Mouse (Mus musculus) common myeloid progenitor, adult 5-6 weeks (primary cell): ENCODE data around the gene Catsperz. TPM values are rescaled to one million over a fixed set of nuclear protein-coding genes. Genes with fewer than 3 reads are reported as not detected.

Experiments
- ATAC-seq: replicated peaks from 2 replicates; pipeline ENCODE4 v1.8.0; 2016; ENCODE audit warnings: low read depth, mild to moderate bottlenecking, moderate TSS enrichment, inconsistent platforms; ENCODE audit not compliant: poor library complexity, severe bottlenecking
- total RNA-seq: library from RNA; stranded (forward); fragments of 200-1000, 187-1606 nt; gene quantifications from 2 replicates; pipeline ENCODE4 v1.2.3, GENCODE M21; 2017

Catsperz gene
- total RNA-seq, 1 experiment from 2014 or later, result not detected

GRCm38 (mm10) chr19:6948186-6948585 is 23.0 kb upstream of the Catsperz start:
- no peak for ATAC-seq

GRCm38 (mm10) chr19:6947742-6948141 is 22.6 kb upstream of the Catsperz start:
- ATAC-seq, result no peak

- no peak for ATAC-seq
Observed at GRCm38 (mm10) chr19:6943709-6944108, 18.5 kb upstream of the Catsperz start.

- no peak for ATAC-seq
Observed at GRCm38 (mm10) chr19:6942764-6943163, 17.6 kb upstream of the Catsperz start.

- ATAC-seq, result peak; percentile 80
Observed at GRCm38 (mm10) chr19:6942249-6942691, 17.1 kb upstream of the Catsperz start, which contains the start of gene Gpr137. Gpr137 (minus strand) TSS chr19:6942480.

GRCm38 (mm10) chr19:6941372-6942248 is 16.4 kb upstream of the Catsperz start, which contains the start of gene Bad:
Bad (plus strand) TSS chr19:6941861.
- ATAC-seq, result peak; percentile 76

GRCm38 (mm10) chr19:6940396-6941351 is 15.5 kb upstream of the Catsperz start:
- ATAC-seq, result no peak

- no peak for ATAC-seq
Observed at GRCm38 (mm10) chr19:6939106-6940002, 14.2 kb upstream of the Catsperz start.

- no peak for ATAC-seq
Observed at GRCm38 (mm10) chr19:6937541-6938465, 12.6 kb upstream of the Catsperz start.

GRCm38 (mm10) chr19:6936299-6936698 is 11.1 kb upstream of the Catsperz start:
- ATAC-seq, result 0 out of 2 replicates have a peak, but pooled peaks have one; percentile 33

GRCm38 (mm10) chr19:6934195-6934977 is 9.2 kb upstream of the Catsperz start, which contains the start of gene Kcnk4:
Kcnk4 (minus strand) TSS chr19:6934515.
- ATAC-seq, result no peak

- ATAC-seq, result peak; percentile 55
Observed at GRCm38 (mm10) chr19:6933436-6934194, 8.4 kb upstream of the Catsperz start.

GRCm38 (mm10) chr19:6933102-6933435 is 7.9 kb upstream of the Catsperz start:
- ATAC-seq, result no peak

- ATAC-seq, result no peak
Observed at GRCm38 (mm10) chr19:6932018-6932417, 6.8 kb upstream of the Catsperz start.

- ATAC-seq, result no peak
Observed at GRCm38 (mm10) chr19:6931002-6931401, 5.8 kb upstream of the Catsperz start.

GRCm38 (mm10) chr19:6928080-6928479 is 2.9 kb upstream of the Catsperz start:
- ATAC-seq, result no peak
